Mouse (Mus musculus) frontal cortex, postnatal 14 days (tissue): ENCODE data around the gene Galntl6.
A peak's percentile ranks its signal among the peaks of the same experiment; 100 is the strongest.

Source experiments
- DNase-seq, 2 experiments: peaks; one replicate each; pipeline ENCODE4 v3.0.0; 2022; ENCODE audit warnings: low spot score in 2 of 2

Gene Galntl6

GRCm38 (mm10) chr8:58265485-58265884, 647.0 kb downstream of the Galntl6 start:
- no peak for DNase-seq

GRCm38 (mm10) chr8:58258577-58259315, 653.7 kb downstream of the Galntl6 start:
- DNase-seq, result no peak

GRCm38 (mm10) chr8:58253620-58254019, 658.8 kb downstream of the Galntl6 start:
- DNase-seq, result no peak

- DNase-seq, result no peak
Measured at GRCm38 (mm10) chr8:58244830-58245229, 667.6 kb downstream of the Galntl6 start.

- no peak for DNase-seq
Measured at GRCm38 (mm10) chr8:58234220-58234619, 678.2 kb downstream of the Galntl6 start.

- no peak for DNase-seq
Measured at GRCm38 (mm10) chr8:58228725-58229124, 683.7 kb downstream of the Galntl6 start.

GRCm38 (mm10) chr8:58217885-58218284, 694.6 kb downstream of the Galntl6 start:
- no peak for DNase-seq

GRCm38 (mm10) chr8:58189694-58190093, 722.7 kb downstream of the Galntl6 start:
- DNase-seq, result no peak

GRCm38 (mm10) chr8:58146961-58147360, 765.5 kb downstream of the Galntl6 start:
- peak; percentile 8 to 54 for DNase-seq

- DNase-seq, result no peak
Measured at GRCm38 (mm10) chr8:58086733-58087132, 825.7 kb downstream of the Galntl6 start.

GRCm38 (mm10) chr8:58084931-58085330, 827.5 kb downstream of the Galntl6 start:
- DNase-seq, result no peak

- DNase-seq, result no peak
Measured at GRCm38 (mm10) chr8:58081715-58082114, 830.7 kb downstream of the Galntl6 start.

GRCm38 (mm10) chr8:58074611-58075010, 837.8 kb downstream of the Galntl6 start:
- DNase-seq, result no peak

GRCm38 (mm10) chr8:58073733-58074132, 838.7 kb downstream of the Galntl6 start:
- no peak for DNase-seq

GRCm38 (mm10) chr8:58032271-58032670, 880.2 kb downstream of the Galntl6 start:
- DNase-seq, result no peak

- DNase-seq, result no peak
Measured at GRCm38 (mm10) chr8:58025558-58025957, 886.9 kb downstream of the Galntl6 start.

GRCm38 (mm10) chr8:58025094-58025493, 887.3 kb downstream of the Galntl6 start:
- DNase-seq, result no peak

GRCm38 (mm10) chr8:58023426-58024176, 888.8 kb downstream of the Galntl6 start:
- DNase-seq, result no peak

- no peak for DNase-seq
Measured at GRCm38 (mm10) chr8:57989428-57990171, 922.8 kb downstream of the Galntl6 start.

GRCm38 (mm10) chr8:57977372-57977771, 935.1 kb downstream of the Galntl6 start:
- no peak for DNase-seq

GRCm38 (mm10) chr8:57974093-57974492, 938.3 kb downstream of the Galntl6 start:
- DNase-seq, result no peak

- no peak for DNase-seq
Measured at GRCm38 (mm10) chr8:57972832-57973231, 939.6 kb downstream of the Galntl6 start.
